Mouse (Mus musculus) CD4-positive, CD25-positive, alpha-beta regulatory T cell, adult 4 months (primary cell): Measurements from ENCODE around the gene Ggta1. TPM values are rescaled to one million over a fixed set of nuclear protein-coding genes. Genes with fewer than 3 reads are reported as not detected.

Experiments used
- ATAC-seq: one replicate; pipeline ENCODE4 v1.8.0; 2017
- polyA plus RNA-seq, 2 experiments: library from polyadenylated mRNA; unstranded; fragments of 100-300 nt; shearing (Covaris generic); gene quantifications; one replicate each; pipeline ENCODE4 v1.2.1; 2017

Ggta1 gene
- 10 to 100 TPM; 19.3 to 28.4 TPM for polyA plus RNA-seq

DNA sequence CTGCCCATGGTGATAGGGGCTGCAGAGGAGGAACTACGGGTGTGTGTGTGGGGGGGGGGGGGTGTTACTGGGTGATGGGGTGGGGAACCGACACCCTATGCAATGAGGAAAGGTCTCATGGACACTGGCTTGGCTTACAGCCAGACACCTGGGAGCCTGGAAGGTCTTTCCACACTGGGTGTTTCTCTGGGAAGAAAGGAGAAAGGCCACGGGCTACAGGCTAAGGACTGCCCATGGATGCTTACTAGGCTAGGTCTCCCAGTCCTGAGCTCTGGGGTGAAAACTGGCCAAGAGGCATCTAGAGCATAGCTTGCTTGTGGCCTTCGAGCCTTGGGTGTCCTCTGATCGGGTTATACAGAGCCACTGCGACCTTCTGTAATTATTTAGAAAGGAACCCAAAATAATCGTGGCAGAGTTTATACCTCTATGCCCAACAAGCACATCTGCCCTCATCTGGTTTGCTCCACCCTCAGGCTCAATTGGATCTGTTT is at the start of gene Ggta1:
TSS of gene Ggta1 (minus strand) at position 441 of the 491 bp plus-strand sequence.
- ATAC-seq, result no peak

DNA sequence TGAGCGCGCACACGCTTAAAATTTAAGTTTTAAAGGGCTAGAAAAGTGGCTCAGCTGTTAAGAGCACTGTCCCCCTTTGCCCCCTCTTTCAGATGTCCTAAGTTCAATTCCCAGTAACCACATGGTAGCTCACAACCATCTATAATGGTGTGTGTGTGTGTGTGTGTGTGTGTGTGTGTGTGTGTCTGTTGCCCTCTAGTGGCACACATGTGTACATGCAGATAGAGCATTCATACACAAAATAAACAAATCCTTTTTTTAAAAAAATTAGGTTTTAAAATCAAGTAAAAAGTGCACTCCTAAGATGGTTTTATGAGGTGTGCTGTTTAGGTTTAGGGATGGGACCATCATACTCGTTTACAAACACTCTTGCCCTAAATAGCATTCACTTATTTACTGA is 49.2 kb upstream of the Ggta1 start:
- ATAC-seq, result no peak

DNA sequence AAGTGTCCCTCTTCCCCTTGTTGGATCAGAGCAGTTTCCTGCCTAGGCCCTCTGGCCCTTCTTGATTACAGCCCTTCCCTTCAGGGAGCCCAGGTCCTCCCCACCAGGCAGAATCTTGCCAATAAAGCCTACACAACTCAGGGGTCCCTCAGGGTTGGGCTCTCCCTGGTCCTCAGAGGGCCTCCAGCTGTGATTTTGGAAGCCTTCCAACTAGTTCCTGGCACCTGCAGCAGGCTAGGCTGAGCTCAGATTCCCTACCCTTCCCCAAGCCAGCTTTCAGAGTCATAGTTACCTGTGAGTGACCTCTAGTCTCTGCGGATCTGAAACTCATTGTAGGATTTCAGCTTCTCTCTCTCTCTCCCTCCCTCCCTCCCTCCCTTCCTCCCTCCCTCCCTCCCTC is 47.9 kb upstream of the Ggta1 start:
- ATAC-seq, result no peak

DNA sequence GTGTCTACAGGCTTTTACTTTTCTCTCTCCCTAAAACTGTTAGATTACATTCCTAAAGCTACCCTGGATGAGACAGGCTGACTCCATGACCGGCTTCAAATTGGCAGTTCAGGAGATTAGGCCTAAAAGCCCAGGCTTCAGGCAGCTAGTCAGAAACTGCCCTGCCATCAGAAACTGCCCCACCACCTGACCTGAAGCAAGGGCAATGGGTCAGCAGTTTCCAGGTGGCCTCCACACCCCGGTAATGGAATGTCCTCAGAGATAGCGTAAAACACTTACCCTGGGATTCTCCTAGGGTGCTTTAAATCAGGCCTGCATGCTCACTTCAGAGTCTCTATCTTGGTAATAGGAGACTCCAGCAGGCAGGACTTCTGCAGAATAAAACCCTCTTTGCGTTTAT is 46.9 kb upstream of the Ggta1 start:
- ATAC-seq, result no peak

DNA sequence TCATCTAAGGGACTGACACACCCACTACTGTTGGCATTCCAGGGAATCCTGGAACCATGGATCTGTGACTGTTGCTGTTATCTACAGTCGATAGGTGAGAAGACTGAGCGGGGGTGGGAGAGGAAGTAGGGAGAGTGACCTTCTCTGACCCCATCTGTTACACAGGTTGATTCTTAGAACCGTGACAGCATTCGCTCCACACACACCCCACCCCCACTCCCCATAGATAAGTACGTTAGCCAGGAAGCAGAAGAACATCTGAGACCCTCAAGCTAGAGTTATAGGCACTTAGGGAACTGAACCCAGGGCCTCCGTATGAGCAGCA is 46.3 kb upstream of the Ggta1 start:
- no peak for ATAC-seq

DNA sequence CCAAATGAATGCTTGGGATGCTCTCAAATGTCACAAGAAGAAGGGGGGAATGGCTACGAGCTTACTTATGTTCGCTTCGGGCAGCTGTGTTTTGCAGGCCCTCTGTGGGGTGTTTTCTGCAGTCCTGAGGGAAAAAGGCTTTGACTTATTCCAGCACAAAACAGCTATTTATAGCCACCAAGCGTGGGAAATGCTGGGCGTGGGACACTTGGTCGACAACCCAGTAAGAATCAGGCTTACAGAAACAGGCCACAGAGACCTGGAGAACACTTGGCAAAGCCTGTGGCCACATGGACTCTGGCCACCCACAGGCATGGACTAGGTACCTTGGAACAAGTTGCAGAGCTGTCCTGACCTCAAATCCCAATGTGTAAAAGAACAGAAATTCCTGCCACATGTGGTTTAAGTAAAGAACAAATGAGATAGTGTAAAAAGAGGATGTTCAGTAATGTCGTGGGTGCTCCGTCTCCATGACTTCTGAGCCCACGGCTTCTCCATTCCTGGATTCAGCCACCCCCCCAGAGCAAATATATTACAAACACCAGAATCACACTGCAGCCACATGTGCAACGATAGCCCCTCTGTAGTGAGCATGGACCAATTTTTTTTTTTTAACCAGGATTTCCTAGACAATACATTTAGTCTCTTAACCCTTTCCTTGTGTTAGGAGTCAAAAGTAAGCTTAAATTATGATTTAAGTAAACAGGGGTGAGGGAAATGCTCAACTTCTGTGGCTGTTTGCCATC is 45.7 kb upstream of the Ggta1 start:
- no peak for ATAC-seq

DNA sequence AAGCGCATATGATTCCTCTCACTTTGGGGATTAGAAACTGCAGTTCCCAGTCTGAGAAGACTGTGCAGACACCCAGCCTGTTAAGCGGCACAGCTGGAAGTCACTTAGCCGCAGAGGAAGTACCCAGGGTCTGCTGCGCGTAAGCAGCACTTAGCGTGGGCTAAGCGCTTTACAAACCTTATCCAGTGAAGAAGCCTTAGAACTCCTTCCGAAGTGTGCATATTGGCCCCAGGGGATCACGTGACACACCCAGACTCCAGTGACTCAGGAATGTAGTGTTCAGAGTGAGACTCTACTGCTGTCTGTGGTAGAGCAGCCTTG is 44.1 kb upstream of the Ggta1 start:
- peak; percentile 83 for ATAC-seq

DNA sequence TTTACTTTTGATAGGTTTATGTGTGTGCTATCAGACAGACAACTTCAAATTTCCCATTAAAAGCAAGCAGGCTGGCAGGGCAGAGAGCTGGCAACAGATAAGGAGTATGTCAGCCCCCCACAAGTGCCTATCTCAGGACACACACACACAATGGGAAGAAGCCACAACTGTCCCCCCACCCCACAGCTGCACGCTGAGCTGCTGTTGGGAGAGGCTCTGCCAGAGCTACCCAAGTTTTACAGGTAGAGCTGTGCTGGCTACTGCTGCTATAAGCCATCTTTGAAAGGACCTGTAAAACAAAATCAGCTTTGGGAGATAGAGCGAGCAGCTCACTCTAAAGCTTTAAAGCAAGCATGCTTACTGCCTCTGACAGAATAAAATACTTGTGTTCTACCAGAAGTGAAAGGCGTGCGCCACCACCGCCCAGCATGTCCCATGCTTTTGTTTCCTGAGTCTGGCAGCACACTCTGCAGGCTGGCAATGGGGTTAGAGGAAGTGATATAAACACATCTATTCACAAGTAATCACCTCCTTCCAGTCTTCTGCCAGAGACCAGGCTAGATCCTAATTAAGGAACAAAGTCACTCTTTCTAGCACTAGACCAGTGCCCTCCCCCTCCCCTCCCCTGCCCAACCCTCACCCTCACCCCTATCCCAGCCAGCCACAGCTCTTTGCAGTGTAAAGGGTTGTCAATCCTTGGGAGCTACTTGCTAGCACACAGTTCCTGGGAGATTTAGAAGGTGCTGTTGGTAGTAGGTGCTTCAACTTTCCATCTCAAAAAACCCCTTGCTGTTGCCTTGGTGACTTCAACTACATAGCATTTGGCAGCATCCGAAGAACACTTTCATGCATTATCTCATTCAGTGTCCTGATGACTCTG is 43.5 kb upstream of the Ggta1 start:
- ATAC-seq, result peak; percentile 28

DNA sequence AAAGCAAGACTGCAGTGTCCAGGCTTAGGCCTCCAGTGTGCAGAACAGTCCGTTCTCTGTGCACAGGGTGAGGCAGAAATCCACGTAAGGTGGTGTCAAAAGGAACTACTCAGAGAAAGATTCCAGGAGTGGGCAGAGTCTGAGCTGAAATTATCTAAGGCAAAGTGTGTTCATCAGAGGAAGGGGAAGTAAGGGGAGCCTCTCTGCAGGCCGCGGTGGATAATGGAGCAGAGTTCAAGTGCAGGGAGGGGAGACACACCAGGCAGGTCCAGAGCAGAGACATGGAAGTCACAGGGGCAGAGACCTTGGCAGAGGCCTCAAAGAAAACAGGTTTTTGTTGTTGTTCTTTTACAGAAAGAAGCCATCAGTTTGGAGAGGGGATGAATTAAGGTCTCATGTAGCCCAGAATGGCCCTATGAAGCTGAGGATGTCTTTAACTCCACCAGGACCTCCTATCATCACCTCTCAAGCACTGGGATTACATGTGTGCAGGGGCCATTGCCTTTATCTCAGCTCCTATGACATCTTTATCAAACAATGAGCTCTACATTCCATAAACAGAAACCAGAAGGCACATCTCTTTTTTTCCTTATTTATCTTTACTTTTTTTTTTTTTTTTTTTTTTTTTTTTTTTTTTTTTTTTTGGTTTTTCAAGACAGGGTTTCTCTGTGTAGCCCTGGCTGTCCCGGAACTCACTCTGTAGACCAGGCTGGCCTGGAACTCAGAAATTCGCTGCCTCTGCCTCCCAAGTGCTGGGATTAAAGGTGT is 42.7 kb upstream of the Ggta1 start:
- no peak for ATAC-seq

DNA sequence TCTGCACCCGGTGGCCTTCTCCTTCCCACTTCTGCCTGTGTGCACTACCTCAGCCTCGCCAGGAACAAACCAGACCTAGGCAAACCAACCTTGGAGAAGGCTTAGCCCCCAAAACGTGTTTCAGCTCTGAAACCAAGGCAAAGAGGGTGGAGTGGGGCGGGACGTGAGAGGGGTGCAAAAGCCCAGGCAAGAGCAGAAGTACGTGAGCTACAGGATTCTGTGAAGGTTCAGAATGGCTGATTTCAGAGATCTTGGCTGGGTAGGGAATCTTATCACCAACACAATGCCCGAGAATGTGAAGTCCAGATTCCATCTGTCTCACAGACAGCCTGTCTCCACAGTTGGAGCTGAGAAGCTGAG is 41.4 kb upstream of the Ggta1 start:
- ATAC-seq, result no peak

DNA sequence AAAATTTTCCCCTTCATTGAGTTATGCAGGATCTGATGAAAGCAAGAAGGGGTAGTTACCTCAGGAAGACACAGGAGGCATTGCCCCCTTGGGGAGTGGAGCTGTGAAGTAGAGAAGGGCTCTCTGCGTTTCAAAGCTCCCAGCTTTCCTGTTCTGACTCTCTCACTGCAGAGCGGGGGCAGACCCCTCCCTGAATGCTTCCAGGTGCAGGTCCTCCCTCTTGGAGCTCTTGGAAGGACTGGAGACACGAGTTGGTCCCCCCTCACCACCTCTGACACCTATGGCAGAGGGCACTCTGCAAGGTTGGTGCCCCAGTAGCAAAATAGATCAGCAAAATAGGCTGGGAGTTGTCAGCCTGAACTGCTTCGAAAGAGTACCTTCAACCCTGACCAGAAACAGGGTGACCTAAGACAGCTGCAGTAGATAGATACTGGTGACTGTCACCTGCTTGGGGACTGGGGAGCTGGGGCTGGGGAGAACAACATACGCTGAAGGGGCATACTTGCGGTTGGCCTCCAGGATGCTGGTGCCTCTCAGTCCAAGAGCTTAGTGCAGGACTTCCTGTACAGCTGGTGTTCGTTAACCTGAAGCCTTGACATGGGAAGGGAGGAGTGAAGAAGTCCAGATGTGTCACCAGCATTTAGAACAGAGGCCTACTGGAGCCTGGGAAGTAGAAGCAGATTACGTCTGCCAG is 40.8 kb upstream of the Ggta1 start:
- ATAC-seq, result no peak

DNA sequence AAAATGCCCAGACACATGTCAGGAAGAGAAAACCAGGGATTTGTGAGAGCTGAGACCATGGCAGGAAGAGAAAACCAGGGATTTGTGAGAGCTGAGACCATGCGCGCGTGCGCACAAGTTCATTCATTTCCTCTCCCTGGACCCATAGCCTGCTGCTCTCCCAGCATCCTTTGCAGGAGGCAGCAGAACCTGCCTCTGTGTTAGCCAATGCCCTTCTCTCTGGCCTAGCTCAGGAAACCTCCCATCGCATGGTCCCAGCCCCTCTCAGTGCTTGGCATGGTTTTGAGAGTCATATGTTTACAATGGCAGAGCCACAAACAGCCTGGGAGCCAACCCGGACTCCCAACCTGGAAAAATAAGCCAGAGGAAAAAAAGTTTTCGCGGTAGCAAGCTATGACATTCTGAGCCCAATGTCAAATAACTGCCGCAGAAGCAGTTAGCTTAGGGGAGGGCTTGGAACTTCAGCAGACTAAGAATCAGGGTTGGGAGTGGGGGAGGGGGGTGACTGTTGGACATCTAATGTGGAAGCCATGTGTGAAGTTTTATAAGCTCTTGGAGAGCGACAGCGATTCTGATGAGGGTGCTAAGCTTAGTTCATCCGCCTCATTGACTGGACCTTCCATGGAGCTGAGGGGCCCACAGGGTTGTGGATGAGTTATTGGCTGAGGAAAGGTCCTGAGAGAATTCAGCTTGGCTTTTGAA is 40.1 kb upstream of the Ggta1 start:
- ATAC-seq, result no peak

DNA sequence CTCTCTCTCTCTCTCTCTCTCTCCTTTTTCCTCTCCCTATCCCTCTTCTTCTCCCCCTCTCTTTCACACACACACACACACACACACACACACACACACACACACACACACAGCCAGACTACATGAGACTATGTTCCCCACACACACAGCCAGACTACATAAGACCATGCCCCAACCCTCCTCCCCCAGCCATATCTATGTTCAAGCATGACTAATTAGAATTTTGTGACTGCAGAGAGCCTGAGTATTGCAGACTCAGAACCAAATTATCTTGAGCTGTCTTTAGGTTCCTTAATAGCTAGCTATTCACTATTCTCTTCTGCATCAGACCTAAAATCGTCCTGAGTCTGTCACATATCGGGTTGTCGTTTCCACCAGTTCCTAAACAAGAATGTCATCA is 39.5 kb upstream of the Ggta1 start:
- ATAC-seq, result no peak

DNA sequence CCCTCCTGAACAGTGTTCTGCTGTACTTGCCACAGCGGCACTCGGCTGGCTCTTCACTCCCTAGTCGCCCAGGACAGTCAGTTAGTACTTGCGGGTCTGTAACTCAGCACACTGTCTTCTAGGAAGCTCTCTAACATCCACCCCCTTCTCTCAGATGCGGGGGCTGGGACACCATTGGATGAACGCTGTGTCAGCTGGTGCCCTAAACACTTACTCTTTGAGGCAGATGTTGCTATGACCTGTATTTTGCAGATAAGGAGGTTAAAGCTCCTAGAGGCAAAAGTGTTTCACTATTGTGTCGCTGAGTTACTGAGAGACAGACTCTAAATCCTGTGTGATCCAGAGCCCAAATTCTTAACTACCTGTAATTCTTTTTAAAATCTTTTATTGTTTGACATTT is 36.4 kb upstream of the Ggta1 start:
- no peak for ATAC-seq

DNA sequence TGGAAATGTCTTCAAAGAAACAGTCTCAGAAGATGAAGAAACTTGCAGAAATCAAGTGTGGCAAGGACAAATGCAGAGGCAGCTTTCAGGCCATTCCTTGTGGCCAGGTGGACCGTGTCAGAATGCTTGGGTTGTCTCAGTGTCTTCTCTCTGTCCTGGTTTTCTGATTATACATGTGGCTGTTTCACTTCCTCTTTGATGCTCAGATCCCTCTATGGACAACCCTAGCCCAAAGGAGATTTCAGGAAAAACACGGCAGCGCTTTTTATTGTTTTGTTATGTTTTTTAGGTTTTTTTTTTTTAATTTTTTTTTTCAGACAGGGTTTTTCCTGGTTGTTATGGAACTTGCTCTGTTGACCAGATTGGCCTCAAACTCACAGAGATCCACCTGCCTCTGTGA is 35.9 kb upstream of the Ggta1 start:
- ATAC-seq, result no peak

DNA sequence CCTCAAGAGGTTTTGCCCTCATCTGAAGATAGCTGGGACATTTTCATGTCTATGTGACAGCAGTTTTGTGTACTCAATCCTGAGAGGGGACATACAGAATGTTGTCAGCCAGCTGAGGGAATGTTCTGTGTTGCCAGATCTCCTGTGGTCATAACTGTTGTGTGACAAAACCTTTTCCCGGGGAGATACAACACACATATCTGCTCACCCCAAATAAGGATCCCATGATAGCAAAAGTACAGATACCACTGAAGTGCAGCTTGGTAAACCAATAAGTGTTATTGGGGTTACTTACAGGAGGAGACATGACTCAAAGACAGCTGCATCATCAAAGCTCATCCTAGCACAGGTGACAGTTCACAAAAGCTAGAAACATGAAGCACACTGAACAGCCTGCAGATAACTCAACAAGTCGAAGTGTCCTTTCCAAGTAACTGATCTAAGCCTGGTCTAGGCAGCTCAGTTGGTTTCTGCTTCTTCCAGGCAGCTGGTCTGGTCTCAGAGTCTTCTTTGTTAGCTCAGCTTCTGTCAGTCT is 34.7 kb upstream of the Ggta1 start:
- ATAC-seq, result no peak

DNA sequence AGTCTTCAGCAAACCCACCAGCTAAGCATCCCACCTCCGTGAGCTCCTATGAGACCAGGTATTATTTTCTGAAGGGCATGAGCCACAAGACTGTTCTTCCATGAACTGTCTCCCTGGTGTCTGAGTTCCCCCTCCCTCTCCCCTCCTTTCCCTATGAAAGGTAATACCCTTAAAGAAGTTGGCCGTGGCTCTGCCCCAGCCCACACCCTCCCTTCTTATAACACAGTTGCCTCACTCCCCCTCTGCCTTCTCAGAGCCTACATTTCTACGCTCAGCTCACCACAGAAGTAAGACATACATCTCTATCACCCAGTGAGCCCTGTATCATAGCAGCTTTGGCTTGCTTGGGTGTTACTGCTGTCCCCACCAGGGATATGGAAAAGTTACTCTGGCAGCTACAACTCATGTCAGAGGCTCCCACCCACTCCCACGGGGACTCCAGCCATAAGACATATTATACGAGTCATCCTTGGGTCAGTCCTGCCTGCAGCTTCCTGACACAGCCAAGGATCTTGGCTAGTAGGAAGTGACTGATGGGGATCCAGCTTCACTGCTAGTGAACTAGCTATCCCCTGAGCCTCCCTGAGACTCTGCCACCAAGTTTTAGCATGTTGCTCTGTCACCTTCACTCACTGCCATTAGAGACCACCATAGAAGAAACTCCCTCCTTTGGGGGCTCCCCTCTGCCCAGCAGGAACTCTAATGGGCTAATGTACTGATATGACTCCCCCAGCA is 33.4 kb upstream of the Ggta1 start:
- ATAC-seq, result peak; percentile 16

DNA sequence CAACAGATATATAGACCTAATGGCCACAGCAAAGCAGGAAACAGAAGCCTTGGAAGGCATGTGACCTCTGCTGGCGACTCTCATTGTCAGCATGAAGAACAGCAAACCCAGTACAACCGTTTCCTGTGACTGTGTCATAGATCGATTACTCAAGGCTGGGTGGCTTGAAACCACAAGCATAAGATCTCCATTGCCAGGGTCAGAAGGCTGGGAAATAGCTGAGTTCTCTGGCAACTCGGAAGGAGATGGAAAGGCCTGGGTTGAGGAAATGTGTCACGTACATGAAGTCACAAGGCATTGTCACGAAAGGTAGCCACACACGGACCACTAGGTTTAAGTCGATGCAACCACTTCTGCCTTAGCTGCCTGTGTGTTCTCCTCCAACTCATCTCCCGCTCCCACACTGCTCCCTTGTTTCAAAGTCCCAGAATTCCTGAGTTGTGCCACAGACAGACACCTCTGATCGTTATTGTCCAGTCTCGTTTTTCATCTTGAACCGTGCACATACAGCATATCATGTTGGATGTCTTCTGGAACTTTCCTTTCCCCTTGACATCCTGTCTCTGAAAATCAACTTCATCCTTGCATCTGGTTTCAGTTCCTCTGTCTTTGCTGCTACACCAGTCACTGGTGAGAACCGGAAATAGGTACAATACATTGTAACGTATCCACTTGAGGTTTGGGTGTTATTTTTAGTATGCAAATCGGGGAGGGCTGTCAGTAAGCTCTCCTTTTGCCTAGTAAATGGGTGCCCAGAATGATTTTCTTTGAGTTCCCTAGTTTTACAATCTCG is 32.7 kb upstream of the Ggta1 start:
- ATAC-seq, result peak; percentile 94

DNA sequence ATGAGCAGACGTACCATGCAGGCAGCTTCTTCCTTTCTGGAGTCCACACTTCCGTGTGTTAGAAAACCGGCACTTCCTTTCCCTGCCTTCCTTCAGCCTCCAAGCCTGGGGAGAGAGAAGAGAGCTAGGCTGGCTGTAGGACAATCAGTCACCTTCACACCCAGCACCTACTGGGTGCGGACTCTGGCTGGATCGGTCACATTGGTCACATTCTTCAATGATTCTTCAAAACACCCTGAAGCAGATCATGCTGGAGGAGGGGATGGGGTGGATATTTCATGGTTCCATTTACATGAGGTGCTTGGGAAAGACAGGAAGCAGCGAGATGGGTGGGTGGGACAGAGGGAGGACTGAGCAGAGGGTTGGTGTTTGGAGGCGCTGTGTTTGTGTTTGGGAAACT is 30.5 kb upstream of the Ggta1 start:
- no peak for ATAC-seq

DNA sequence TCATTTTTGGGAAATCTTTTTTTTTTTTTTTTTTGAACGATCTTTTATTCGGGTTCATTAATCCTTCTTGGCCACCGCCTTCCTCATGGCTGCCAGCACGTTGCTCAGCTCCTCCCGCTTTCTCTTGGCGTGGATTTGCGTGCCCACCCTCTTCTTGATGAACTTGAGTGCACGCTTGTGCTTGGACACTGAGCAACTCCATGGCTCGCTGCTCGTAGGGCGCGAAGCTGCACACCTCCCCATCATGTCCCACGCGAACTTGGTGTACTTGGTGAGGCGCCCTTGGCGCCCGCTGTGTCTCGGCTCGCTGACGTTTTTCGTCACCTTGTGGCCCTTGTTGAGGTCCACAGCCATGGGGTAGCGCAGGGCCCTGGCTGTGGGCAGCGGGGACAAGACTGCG is 28.1 kb upstream of the Ggta1 start:
- no peak for ATAC-seq
